Mouse (Mus musculus): ENCODE measurements around the gene Sprr1a.

DNA sequence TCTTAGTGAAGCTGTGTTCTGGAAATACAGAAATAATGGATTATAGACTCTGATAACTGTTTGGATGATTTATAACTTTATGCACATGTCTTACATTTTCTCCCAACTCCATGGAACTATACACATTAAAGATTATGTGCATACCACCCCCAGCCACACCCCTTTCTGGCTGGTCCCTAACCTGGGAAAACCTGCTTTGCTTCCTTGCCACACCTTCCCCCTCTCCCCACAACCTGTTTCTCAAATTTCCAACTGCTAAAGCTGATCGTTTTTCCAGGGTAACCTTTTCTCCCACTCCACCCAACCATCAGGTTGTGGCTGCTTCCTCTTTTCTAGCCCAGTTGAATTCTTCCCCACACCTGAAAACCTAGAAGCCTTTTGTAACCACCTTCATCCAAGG, 612 bp upstream of the Sprr1a start:
- TF ChIP-seq CTCF (IDR thresholded peaks at IDR 0.05; ENCODE audit: low read depth) (no peak), EP300 (IDR thresholded peaks at IDR 0.05; ENCODE audit: low read depth) (no peak)

All from liver, postnatal 0 days (tissue).